Mouse (Mus musculus) urinary bladder, adult 18-20 months (tissue): Measurements from ENCODE around the gene Mical3.

ENCODE experiments used
- DNase-seq, 2 experiments: peaks; one replicate each; pipeline ENCODE4 v3.0.0; 2022; ENCODE audit warnings: low spot score in 2 of 2, mixed read lengths in 2 of 2

The Mical3 gene

DNA sequence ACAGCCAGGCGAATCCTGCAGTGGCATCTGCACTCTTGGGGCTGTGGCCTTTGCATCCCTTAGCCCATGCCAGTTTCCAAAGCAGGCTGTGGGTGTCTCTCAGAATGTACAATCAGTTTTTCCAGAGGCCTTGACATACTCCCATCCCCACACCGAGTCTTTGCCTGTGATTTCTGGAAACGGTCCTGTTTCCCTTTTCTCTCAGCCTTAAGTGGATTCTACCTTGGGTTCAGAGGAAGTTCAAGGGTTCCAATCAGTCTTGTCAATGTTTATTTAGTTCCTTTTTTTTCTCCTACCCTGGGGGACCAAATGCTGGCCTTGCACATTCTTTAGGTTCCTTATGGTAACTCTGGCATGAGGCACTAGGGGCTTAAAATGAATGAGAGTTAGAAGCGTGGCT is 16.0 kb upstream of the Mical3 start:
- DNase-seq: no peak

DNA sequence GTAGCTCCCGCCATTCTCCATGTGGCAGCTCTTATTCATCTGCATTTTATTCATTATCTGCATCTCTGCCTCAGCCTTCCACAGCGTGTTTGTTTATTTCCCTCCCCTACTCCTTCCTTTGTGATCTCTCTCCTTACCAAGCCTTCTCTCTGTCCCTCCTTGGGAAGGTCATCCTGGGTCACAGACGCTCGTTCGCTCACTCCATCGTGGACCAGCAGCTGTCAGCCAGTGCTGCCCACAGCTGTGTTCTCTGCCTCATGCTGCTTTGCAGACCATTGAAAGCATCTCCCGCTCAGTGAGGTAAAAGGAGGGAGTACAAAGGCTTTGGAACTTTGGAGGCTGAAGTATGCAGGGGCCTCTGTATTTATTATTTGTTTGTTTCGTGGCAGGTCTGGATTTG is 15.1 kb upstream of the Mical3 start:
- DNase-seq: no peak

DNA sequence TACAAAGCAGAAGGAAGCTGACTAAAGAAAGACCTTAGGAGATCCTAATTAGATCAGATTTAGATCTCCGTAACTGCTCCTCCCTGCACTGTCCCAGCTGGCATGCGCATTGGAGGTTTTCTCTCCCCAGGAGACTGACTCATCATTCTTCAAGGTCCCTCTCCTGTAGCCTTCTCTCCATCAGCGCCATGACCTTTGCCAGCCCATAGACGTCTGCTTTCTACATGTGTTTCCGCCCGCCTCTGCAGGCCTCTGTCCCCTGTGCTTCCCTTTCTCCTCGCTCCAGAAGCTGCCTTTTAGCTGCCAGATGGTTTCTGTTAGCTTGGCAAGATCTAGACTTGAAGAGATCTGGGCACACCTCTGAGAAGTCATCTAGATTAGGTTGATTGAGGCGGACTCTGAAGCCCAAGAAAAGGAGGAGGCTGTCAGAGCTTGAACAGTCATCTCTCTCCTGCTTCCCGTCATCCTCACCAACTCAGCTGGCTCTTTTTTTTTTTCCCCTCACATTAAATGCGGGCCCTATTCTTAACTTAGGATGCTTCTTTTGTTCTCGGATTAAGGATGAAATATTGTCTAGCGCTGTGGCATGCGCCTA is 14.3 kb upstream of the Mical3 start:
- no peak for DNase-seq

DNA sequence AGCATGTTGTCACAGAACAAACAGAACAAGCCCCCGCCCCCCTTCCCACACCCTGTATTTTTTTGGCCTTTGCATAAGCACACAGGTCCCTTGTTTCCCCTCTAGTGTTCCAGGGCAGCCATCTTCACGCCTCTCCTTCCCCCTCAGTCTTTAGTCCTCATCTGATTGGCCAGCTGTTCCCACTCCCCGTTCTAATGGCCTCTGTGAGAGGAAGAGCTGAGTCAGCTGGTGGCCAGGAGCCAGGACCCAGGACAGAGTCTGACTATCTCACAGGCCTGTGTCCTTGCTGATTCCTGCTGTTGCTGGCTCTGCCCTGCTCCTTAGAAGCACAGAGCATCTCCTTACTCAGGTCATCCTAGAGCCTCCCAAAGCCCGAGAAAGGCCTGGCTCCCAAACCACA is 13.3 kb upstream of the Mical3 start:
- DNase-seq: no peak

DNA sequence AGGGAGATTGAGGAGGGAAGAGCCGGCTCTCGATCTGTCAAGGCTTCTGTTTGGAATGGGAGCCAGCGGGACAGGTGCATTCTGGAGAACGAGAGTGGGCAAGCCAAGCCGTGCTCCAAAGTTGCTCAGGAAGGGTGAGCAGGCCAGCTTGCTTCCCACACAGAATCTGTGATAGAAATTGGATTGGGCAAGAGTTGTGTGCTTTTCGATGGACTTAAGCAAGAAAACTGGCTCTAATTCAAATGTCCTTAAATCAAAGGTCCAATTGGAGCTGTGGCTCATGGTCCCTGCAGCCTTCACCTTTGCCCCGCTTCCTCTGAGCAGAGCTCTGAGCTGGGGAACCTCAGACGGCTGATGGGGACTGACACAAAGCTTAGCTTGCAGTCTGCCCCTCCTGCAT is 12.6 kb upstream of the Mical3 start:
- no peak for DNase-seq

DNA sequence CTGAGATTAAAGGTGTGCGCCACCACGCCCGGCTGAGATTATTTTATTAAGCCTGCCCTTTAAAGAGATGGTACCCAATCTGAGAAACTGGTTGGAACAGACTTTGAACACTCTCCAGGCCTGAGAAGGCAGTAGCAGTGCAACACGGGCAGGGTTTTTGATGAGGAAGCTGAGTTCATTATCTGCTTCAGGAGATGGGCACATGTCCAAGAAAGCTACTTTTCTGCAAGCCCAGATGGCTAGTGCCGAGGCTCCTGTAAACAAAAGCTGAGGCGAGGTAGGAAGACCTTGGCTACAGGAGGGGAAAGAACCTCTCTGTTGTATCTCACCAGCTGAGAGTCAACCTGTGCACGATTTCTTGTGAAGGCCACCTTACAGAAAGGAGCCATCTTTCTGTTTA is 11.5 kb upstream of the Mical3 start:
- DNase-seq: no peak

DNA sequence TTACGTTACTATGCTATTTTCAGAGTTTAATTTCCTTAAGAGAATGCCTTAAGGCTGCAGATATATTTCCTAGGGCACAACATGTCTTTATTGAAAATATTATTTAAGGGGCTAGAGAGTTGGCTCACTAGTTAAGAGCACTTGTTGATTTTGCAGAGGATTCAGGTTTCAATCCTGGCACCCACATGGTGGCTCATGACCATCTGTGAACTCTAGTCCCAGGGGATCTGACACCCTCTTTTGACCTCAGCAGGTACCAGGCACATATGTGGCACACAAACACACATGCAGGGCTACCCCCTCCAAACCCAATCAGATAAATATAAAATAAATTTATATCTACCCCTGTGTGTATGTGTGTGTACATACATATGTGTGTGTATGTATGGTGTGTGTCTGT is 8.5 kb upstream of the Mical3 start:
- no peak for DNase-seq

DNA sequence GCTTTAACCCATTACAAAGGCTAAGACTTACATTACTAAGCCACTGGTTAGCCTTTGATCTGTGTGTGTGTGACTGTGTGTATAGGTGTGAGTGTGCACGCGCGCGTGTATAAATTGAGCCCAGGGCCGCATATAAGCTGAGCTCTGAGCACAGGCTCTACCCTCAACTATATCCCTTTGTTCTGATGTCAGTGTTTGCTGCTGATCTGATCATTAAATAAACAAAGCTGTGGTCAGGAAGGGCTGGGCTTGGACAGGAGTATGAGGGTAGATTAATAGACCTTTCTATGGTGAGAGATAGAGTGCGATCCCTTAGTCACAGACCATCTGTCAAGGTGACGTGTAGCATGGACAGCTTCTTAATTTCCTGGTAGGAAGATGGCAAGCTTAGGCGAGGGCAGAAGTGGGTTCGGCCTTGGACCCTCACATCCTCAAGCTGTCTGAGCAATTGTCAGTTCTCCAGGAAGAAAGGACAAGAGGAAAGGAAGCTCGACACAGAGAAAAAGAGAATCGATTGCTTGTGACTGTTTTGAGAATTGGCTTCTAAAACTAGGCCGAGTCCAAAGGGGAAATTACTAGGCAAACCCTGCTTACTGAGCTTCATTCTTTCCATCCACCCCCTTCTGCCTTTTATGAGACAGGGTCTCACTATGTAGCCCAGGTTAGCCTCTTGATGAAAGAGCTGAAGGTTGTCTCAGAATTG is 7.7 kb upstream of the Mical3 start:
- no peak for DNase-seq

DNA sequence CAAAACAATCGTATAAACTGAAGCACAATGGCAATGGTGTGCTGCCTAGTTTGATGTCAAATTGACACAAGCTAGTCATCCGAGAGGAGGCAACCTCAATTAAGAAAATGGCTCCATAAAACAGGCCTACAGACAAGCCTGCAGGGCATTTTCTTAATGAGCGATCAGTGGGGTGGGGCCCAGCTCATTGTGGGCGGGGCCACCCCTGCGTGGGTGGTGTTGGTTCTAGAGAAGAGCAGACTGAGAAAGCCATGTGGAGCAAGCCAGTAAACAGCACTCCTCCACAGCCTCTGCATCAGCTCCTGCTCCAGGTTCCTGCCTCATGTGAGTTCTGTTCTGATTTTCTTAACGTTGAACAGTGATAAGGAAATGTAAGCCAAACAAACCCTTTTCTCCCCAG is 6.4 kb upstream of the Mical3 start:
- DNase-seq: no peak

DNA sequence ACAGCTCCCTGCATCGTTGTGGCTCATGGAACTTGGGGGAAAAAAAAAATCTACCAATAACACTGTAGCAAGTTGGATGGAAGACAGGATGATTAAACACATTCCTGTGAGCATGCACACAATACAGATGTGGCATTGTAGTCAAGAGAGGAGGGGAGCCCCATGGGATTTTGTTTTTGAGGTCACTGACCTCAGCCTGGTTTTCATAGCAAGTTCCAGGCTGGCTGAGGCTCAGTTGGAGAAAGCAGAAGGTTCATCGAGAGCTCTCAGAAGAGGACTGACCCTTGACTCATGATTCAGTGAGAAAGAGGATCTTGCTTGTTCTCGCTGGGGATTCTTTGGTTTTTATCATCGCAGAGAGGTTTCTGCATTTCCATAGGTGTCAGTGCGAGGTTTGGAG is 4.1 kb upstream of the Mical3 start:
- no peak for DNase-seq

DNA sequence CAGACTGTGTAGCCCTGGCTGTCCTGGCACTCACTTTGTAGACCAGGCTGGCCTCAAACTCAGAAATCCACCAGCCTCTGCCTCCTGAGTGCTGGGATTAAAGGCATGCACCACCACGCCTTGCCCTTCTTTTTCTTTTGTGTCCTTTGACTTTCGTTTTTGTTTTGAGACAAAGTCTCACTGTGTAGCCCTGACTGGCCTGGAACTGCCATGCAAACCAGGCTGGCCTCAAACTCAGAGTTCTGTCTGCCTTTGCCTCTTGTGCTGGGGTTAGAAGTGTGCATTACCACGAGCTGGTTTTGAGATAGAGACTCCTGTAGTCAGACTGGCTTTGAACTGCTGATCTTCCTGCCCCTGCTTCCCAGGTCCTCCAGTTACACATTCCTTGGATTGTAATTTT is 3.5 kb upstream of the Mical3 start:
- no peak for DNase-seq

DNA sequence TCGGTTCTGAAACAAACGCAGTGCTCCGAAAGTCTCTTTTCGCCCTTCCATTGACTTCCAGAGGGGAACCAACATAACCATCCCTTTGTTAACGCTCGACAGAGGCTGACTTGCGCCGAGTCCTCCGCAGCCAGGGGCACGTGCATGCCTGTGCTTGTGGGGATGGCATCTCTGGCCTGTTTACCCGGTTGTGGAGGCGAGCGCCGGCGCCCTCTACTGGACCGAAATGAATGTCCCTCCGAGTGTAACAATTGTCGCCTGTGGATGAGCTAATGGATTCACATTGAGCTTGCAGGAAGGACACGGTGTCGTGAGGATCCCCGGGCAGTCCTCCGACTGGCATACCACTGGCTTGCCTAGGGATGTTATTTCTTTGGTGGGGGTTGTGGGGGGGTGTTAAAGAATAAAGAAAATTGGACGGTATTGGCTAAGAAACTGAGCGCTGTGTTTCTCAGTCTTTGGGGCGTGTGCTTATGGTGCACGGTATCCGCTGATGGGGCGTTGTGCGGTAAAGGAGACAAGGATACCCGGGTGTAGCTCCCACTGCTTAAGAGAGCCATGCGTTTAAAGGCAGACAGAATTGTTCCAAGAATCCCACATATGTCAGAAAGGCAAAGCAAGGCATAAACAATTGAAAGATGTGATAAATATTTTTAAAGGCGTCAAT is 627 bp downstream of the Mical3 start:
- DNase-seq: peak; percentile 80

DNA sequence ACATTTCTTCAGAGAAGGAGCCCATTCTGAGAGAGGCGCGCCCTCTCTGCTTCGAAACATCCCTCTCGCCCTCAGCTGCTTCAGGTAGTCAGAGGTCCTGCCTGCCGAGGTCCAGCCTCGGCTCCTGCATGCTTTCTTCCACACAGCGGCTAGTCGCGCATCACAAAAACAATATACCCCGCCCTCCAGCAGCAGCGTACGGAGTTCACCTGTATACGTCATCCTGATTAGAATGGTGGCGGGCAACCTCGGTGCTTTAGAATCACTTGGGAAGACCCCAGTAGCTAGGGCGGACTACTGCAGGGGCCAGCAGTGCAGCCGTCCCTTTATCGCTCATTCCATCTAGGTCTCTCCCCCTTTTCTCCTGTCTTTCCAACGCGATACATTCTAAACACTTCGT is 1.3 kb downstream of the Mical3 start:
- no peak for DNase-seq

DNA sequence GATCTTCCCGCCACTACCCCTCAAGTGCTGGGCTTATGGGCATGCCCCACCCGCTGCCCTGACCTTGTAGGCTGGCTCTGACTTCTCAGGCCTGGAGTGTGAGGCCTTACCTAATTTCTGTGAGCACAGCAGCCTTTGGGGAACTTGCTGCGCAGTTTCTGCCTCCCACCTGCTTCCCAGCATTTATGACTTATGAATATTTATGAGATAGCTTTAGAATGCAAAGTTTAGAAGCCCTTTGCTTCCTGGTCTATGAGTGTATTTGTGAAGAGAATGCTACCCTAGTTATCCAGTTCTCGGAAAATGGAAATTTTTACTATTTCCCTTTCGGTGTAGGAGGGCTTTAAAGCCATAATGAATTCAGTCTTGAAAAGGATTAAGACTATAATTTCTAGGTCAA is 2.1 kb downstream of the Mical3 start:
- no peak for DNase-seq

DNA sequence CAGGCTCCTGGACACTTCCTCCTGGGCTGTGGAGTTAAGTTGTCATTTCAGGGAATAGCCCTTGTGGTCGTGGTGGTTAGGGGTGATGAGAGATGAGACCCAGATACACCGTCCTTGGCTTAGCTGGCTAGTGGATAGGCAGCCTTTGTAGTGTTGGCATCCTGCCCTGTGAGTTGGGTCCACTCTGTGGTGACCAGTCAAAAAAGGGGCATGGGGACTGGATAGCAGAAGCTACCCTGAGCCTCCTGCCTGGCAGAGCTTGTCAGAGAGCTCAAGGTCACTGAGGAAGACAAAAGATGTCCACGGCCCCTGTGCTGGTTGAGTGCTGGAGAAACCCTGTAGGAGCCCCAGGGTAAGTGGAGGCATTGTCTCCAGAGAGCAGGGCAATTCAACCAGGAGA is 3.1 kb downstream of the Mical3 start:
- DNase-seq: no peak

DNA sequence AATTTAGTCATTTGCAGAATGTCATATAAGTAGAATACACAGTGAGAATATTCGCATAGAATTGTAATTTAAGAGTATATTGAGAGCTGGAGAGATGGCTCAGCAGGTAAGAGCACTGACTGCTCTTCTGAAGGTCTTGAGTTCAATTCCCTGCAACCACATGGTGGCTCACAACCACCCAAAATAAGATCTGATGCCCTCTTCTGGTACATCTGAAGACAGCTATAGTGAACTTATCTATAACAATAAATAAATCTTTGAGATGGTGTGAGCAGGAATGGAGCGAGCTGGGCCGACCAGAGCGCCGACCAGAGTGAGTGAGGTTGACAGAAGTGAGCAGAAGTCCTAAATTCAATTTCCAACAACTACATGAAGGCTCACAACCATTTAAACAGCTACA is 4.6 kb downstream of the Mical3 start:
- no peak for DNase-seq

DNA sequence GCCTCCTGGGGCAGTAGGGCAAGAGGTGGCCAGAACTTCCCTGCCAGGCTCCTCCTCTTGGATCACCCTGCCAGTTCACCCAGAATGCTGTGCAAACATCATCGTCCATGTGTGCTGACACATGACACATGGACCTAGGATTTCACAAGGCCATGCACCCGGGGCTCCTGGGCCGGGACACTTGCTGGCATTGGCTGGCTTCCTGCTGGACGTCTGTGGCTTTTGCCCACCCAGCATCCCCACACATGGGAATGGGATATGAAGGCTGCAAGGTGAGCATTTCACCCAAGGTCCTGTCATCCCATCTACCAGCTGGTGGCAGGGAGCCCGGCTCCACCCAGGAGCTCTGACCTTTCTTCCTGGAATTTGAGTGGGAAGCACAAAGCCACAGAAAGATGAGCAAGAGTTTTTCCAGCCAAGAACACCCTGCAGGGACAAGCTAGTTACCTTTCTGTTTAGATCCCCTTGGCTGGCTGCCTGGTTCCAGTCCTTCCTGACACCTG is 8.0 kb downstream of the Mical3 start:
- no peak for DNase-seq

DNA sequence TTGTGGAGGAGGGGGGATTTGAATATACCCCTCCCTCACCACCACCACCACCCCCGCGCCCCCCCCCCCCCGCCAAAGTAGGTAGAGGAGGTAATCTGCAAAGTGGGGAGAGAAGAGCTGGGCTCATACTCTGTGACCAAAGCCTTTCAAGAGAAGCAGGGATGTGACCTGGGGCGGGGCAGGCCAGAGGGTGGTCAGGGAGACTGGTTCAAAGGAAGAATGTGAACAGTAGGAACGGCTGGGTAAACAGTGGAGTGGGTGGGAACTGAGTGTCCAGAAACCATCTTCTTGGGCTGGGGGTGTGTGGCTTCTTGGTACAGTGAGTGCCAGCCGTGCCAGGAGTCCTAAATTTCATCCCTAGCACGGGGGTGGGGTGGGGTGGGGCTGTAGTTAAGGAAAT is 10.0 kb downstream of the Mical3 start:
- no peak for DNase-seq

DNA sequence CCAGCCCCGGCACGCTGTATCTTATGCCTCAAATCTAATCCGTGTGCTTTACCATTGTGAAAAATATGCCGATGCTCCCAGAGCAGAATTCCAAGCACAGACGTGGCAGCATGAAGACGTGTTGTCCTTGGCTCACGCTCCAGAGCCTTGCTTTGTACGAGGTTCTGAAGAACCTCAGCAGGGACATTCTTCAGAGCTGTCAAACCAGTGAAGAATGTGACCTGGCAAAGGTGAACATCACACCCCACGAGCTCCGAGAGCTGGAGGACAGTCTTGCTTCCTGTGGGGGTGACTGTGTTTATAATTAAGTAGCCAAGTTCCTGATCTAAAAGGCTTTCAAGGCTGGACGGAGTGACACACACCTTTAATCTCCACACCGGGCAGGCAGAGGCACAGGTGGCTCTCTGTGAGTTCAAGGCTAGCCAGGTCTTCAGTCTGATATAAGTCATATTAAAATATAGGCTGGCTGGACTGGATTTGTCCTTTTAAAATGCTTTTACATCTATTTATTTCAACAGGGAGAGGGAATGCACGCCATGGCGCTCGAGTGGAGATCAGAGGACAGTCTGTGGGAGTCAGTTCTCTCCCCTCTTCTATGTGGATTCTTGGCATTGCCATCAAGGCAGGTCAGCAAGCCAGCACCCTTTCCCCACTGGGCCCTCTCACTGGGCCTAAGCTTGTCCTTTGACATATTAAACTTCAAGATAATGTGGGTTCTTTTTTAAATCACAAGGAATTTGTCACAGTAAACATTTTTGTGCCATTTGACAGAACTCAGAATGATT is 12.6 kb downstream of the Mical3 start:
- no peak for DNase-seq

DNA sequence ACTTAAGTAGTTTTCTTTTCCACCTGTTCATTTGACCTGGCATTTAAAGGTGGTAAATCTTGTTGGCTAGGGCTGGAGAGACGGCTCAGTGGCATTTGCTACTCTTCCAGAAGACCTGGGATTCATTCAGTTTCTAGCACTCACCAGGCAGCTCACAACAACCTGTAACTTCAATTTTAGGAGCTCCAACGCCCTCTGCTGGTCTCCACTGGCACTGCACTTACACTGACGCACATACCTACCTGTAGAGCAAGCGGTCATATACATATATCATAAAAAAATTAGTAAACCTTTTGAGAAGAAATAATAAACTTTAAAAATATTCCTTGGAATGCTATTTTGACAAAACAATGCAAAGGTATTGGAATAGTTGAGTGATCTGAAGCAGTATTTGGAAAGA is 13.7 kb downstream of the Mical3 start:
- DNase-seq: no peak

DNA sequence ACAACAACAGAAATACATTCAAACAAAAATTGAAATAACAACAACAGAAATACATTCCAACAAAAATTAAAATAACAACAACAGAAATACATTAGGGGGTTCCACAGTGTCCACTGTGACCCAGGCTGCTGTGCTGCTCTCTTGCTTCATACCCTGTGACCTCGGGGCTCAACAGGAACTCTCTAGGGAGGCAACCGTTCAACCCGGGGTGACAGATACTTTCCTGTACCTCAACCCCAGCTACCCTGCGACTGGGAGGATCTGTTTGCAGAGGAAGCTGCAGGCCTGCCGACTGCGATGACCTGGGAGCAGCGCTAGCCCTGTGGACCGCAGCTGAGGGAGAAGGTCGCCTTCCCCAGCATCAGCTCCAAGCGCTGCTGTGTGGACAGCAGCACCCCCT is 14.4 kb downstream of the Mical3 start:
- no peak for DNase-seq

DNA sequence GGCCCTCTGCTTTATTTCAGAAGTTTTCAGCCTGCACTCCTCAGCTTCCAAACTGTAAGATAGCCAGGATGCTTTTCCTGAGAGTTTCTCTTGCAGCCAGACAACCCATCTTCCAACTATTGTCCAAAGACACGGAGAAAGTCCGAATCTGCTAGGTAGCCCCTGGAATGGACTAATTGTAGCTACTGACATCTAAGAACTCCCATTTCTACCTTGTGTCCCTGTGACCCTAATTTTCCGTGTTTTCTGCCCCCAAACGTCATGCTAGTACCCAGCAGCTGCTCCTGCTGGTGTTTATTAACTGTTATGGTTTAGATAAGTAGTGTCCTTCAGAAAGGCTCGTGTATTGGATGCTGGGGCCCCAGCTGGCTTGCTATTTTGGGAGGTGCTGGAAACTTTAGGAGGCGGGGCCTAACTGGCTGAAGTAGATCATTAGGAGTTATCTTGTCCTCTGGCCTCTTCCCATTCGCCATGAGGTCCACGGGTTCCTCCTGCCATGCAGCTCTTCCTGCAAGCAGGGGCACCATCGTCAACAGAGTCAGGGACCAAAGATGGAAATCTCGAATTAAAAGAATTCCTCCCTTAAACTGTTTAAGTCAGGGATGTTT is 19.2 kb downstream of the Mical3 start:
- DNase-seq: no peak
